Mouse (Mus musculus): ENCODE results near the gene Gm43720. TPM values are rescaled to one million over a fixed set of nuclear protein-coding genes. Genes with fewer than 3 reads are reported as not detected.

The Gm43720 gene
- total RNA-seq, 2 experiments from 2014 or later, result not detected

GRCm38 (mm10) chr5:138258078-138258477, 21.7 kb downstream of the Gm43720 start:
- no peak for DNase-seq
- intact Hi-C loops (cut with DNase I), result no loop called here
- Histone ChIP-seq H3K4me3 (no peak overlapping the region), H3K27ac (no peak overlapping the region)
- no peak for TF ChIP-seq CTCF (IDR thresholded peaks at IDR 0.05)

DNA sequence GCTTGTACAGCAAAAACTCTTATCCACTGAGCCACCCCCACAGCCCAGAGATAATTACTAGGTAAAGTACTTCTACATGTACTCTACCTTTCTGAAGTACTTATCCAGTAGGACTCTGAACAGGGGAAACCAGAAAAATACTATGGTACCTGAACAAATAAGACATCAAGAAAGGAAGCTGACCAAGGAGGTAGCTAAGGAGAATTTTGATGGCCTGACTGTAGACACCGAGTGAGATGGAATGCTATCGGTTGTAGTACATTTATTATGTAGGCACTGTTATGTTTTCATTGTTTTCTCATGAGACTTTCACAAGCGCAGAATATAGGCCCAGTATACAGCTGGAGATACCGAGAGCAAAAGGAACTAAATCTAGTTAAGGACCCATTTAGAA, 22.2 kb downstream of the Gm43720 start:
- Histone ChIP-seq H3K27ac (no peak overlapping the region), H3K4me3 (no peak overlapping the region)
- intact Hi-C loops (cut with DNase I), result no loop called here
- no peak for DNase-seq
- no peak for TF ChIP-seq CTCF (IDR thresholded peaks at IDR 0.05)

- Histone ChIP-seq H3K4me3 (no peak overlapping the region), H3K27ac (no peak overlapping the region)
- DNase-seq, result no peak
- TF ChIP-seq CTCF (IDR thresholded peaks at IDR 0.05), result no peak
- intact Hi-C loops (cut with DNase I), result no loop called here
Observed at GRCm38 (mm10) chr5:138256966-138257584, 22.7 kb downstream of the Gm43720 start.

DNA sequence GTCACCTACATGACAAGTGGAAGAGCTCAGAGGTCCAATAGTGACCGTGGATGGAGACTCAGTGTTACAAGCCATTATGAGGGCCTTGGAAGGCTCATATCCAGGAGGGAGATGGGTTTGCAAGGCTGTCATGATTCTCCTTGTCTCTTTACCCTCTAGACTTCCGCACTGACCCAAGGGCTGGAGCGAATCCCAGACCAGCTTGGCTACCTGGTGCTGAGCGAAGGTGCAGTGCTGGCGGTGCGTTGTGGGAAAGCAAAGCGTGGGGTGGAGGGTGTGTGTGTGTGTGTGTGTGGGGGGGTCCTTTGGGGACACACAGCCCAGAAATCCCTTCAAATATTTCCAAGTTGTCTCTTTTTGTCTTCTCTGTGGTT, 23.7 kb downstream of the Gm43720 start:
- no peak for DNase-seq
- peak overlapping the region; percentile 93 for H3K27ac ChIP-seq
- H3K4me3 ChIP-seq, result peak overlapping the region; percentile 96
- no peak for TF ChIP-seq CTCF (IDR thresholded peaks at IDR 0.05)
- intact Hi-C loops (cut with DNase I), result no loop called here

DNA sequence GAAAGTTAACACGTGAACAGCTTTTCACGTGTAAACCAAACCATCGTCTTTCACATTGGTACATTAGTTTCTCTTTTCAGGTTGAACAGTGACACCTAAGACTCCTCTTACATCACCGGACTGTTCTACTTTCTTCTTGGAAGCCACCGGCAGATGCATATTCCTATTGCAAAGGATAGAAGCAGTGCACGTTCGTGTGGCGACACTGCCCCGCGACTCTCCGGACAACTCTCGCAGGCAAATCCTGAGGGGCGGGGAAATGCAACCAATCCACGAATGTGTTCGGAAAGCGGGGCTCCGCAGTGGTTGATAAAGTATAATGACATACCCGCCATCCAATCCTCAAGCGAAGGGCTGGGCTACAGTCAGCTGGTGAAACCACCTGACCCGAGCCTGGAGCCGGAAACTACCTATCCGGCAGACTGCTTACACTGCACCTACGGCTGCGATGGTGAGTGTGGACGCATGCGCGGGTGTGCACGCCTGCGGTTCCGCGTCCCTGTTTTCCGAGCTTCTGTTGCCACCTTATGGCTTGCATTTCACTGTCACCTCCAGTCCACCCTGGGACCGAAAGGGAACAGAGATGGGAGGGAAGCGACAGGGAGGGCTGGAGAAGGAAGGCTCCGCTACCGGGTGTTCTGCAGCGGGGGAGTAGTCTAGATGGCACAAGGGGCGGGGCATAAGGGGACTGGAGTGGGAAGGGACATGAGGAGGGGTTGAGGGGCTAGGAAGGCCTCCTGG, 24.2 kb downstream of the Gm43720 start, which contains the start of gene Lamtor4:
Lamtor4 (plus strand) TSS at position 130 of the 741 bp plus-strand sequence.
- intact Hi-C loops (cut with DNase I), result no loop called here
- Histone ChIP-seq H3K4me3 (peak within 1 kb of the TSS; percentile 96), H3K27ac (peak within 1 kb of the TSS; percentile 93)
- TF ChIP-seq CTCF (IDR thresholded peaks at IDR 0.05), result peak; percentile 19; the same call in 1 of the 2 replicates
- peak; percentile 96 for DNase-seq

- no peak for DNase-seq
- no peak overlapping the region for H3K27ac ChIP-seq
- H3K4me3 ChIP-seq, result no peak overlapping the region
- intact Hi-C loops (cut with DNase I), result no loop called here
- TF ChIP-seq CTCF (IDR thresholded peaks at IDR 0.05), result no peak
Observed at GRCm38 (mm10) chr5:138253061-138253460, 26.7 kb downstream of the Gm43720 start.

GRCm38 (mm10) chr5:138251144-138251543, 28.6 kb downstream of the Gm43720 start:
- TF ChIP-seq CTCF (IDR thresholded peaks at IDR 0.05), result no peak
- Histone ChIP-seq H3K27ac (no peak overlapping the region), H3K4me3 (no peak overlapping the region)
- no peak for DNase-seq
- intact Hi-C loops (cut with DNase I), result no loop called here

GRCm38 (mm10) chr5:138241511-138241910, 38.2 kb downstream of the Gm43720 start:
- H3K4me3 ChIP-seq, result no peak overlapping the region
- TF ChIP-seq CTCF (IDR thresholded peaks at IDR 0.05), result no peak
- intact Hi-C loops (cut with DNase I), result no loop called here
- H3K27ac ChIP-seq, result no peak overlapping the region
- no peak for DNase-seq

DNA sequence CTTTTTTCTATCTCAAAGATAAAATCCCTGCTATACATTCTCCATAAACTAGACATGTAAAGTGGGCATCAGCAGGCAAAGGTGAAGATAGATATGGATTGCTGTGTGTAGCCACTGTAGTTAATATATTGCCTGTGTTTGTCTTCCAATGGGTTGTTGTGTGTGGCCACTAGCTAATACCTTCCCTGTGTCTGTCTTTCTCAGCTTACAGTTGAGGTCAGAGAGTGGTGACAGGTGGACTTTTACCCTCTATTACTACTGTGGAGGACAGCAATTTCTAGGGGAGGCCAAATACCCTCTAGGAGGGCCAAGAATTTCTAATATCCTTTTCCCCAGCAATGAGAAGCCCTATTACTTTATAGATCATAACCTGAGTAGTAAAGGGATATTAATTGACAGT, 45.5 kb downstream of the Gm43720 start:
- no peak for DNase-seq
- no peak for TF ChIP-seq CTCF (IDR thresholded peaks at IDR 0.05)

DNA sequence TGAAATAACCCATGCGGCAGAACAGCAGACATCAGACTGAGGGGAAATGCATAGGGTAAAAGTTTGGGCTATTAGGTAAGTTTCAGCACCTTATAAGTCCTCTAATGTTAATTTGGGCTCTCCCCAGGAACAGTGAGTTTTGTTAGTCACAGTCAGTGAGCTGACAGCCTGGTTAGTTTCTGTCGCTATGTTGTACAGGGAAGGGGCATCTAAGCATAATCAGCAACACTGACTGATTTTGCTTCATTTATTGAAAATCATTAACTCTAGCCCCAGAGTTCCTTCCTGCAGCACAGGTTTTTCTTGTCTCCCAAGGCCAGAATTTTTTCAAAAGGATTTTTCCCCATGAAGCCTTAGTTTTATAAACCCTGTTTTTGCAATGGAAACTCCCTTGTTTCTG, 46.0 kb downstream of the Gm43720 start:
- TF ChIP-seq CTCF (IDR thresholded peaks at IDR 0.05), result no peak
- Histone ChIP-seq H3K4me3 (no peak overlapping the region), H3K27ac (no peak overlapping the region)
- intact Hi-C loops (cut with DNase I), result loop anchor here (2.0 kb wide), 1 partner anchor 27 kb away; no protein-coding TSS in a partner anchor
- no peak for DNase-seq

More for the DNA sequence above, 45.5 kb downstream of the Gm43720 start:
- no peak overlapping the region for H3K4me3 ChIP-seq
- intact Hi-C loops (cut with DNase I), result loop anchor here (2.0 kb wide), 1 partner anchor 27 kb away; no protein-coding TSS in a partner anchor
- H3K27ac ChIP-seq, result no peak overlapping the region

- H3K27ac ChIP-seq, result no peak overlapping the region
- TF ChIP-seq CTCF (IDR thresholded peaks at IDR 0.05), result no peak
- DNase-seq, result no peak
Observed at GRCm38 (mm10) chr5:138229511-138229910, 50.2 kb downstream of the Gm43720 start.

DNA sequence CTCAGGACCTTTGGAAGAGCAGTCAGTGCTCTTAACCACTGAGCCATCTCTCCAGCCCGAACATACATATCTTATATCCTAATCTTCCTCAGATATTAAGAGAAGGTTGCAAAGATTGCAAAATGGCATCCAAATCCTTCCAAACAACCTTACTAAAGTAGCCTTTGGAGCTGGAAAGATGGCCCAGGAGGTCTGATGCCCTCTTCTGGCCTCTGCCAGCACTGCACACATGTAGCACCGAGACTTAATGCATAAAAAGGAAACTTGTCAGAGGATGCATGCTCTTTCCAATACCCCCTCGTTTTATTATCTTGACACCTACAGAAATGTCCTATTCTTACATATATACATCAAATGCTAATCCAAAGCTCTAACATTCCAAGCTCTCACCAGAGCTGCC, 51.7 kb downstream of the Gm43720 start:
- intact Hi-C loops (cut with DNase I), result no loop called here
- TF ChIP-seq CTCF (IDR thresholded peaks at IDR 0.05), result peak; percentile 52

More at GRCm38 (mm10) chr5:138229511-138229910, 50.2 kb downstream of the Gm43720 start:
- no peak overlapping the region for H3K4me3 ChIP-seq
- intact Hi-C loops (cut with DNase I), result no loop called here

DNA sequence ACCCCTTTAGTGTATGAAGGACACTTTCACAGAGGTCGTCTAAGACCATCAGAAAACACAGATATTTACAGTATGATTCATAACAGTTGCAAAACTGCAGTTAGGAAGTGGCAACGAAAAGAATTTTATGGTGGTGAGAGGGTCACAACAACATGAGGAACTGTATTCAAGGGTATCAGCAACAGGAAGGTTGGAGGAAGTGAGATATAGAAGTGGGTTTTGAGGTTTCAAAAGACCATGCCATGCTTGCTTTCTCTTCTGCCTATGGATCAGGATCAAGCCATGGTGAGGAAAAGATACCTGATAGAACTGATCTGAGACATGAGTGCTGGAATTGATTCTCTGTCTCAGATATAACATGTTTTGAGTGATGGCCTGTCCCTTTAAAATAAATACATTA, 52.4 kb downstream of the Gm43720 start:
- DNase-seq, result no peak
- Histone ChIP-seq H3K4me3 (no peak overlapping the region), H3K27ac (no peak overlapping the region)
- intact Hi-C loops (cut with DNase I), result no loop called here
- TF ChIP-seq CTCF (IDR thresholded peaks at IDR 0.05), result no peak

More for the DNA sequence above, 51.7 kb downstream of the Gm43720 start:
- DNase-seq, result peak; percentile 33
- Histone ChIP-seq H3K4me3 (no peak overlapping the region), H3K27ac (no peak overlapping the region)
